25 mouse cellular contexts compared by ENCODE assay signal in the genomic region with DNA sequence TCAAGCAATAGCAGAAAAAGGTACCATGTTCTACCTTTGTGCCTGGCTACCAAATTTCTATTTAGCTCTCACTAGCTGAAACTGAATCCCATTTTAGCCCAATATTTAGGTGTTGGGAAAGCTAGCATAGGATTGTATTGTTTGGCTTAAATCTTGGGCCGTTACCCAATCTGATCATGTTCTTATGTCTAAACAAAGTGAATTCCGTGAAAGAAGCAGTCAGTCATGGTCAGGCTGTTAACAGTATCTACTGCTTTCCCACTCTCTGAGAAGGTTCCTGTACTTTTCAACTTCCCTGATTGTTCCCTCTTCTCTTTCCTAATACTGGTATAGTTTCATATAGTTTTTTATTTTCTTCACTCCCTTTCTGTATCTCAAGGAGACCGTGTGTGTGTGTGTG.
DNase-seq lines count a peak whose midpoint lies in the region; ATAC-seq and TF ChIP-seq lines count a peak whose summit lies in the region.
"Had no signal": no experiment of that assay in that cellular context is flagged by ENCODE, and none has a peak within 500 bp of the region (broad histone marks: within the 10 kb centered on the region; RNA-seq: fewer than 3 reads in every experiment).

No protein-coding gene starts in this region.

- TF ChIP-seq CTCF in kidney, adult 2 months (conservative IDR thresholded peaks at IDR 0.05; ENCODE audit: insufficient read depth, insufficient read length, low read depth, low read length), result no peak
- no peak for TF ChIP-seq CTCF in lung, postnatal 0 days (IDR thresholded peaks at IDR 0.05)

- intact Hi-C loops in heart, postnatal 14 days (cut with DNase I), result no loop called here

- peak; percentile 28 for DNase-seq in heart, adult 11 months
- no peak for DNase-seq in heart, postnatal 14 days
- no peak for DNase-seq in heart, adult 8-10 months (ENCODE audit: low spot score)
- no peak for DNase-seq in kidney, adult 2 months
- DNase-seq in kidney, adult 18-20 months, result no peak
- peak; percentile 77 for DNase-seq in lung, postnatal 0 days (ENCODE audit: low spot score)
- DNase-seq in lung, postnatal 25 days (ENCODE audit: low spot score), result no peak
- DNase-seq: cerebellum, adult 18-20 months; cerebellum, postnatal 10 days; gastrocnemius, postnatal 10 days; liver, embryonic 13.5 days; right cerebral cortex, postnatal 4 days had no signal

- H3K9ac ChIP-seq in heart, embryonic 14.5 days (ENCODE audit: low read length), result no peak overlapping the region
- no peak overlapping the region for H3K9ac ChIP-seq in lung, postnatal 0 days (replicated peaks; ENCODE audit: low read depth)
- H3K9ac ChIP-seq: embryonic facial prominence, embryonic 13.5 days; hindbrain, embryonic 13.5 days; kidney, embryonic 15.5 days; limb, embryonic 13.5 days; liver, embryonic 13.5 days; midbrain, embryonic 13.5 days; neural tube, embryonic 13.5 days had no signal

- TF ChIP-seq EP300 in lung, postnatal 0 days (IDR thresholded peaks at IDR 0.05), result no peak

- TF ChIP-seq POLR2A in kidney, adult 2 months (IDR thresholded peaks at IDR 0.05; ENCODE audit: low read depth, low read length), result no peak

- H3K27ac ChIP-seq in heart, embryonic 14.5 days (replicated peaks in 1 of 2; ENCODE audit: control insufficient read depth in 1 of 2, insufficient read depth in 1 of 2, low read depth in 2 of 2, low read length in 2 of 2), result peak overlapping the region; percentile 81 to 87; a peak in 3 of 4 replicates
- H3K27ac ChIP-seq in kidney, adult 2 months (ENCODE audit: insufficient read depth, low read depth, low read length), result peak overlapping the region; percentile 11; the same call in 1 of the 2 replicates
- peak overlapping the region; percentile 51 for H3K27ac ChIP-seq in lung, postnatal 0 days (ENCODE audit: low read length)
- H3K27ac ChIP-seq: liver, embryonic 13.5 days; macrophage; midbrain, embryonic 13.5 days; stomach, postnatal 0 days had no signal

- 63% methylated on average over 3 of the region's 3 CpGs for WGBS in heart, embryonic 14.5 days
- WGBS in kidney, adult 2 months, result 78% methylated on average over 3 of the region's 3 CpGs
- 40% methylated on average over 3 of the region's 3 CpGs for WGBS in lung, postnatal 0 days

- H3K9me3 ChIP-seq in heart, embryonic 14.5 days (ENCODE audit: control insufficient read depth, low read length), result no peaks in the 10 kb centered on the region
- H3K9me3 ChIP-seq in lung, postnatal 0 days (ENCODE audit: low read length), result no peaks in the 10 kb centered on the region
- H3K9me3 ChIP-seq: embryonic facial prominence, embryonic 13.5 days; forebrain, embryonic 10.5 days; hindbrain, embryonic 13.5 days; kidney, embryonic 15.5 days; limb, embryonic 13.5 days; liver, embryonic 13.5 days; midbrain, embryonic 13.5 days; neural tube, embryonic 13.5 days had no signal

- no peak overlapping the region for H3K4me2 ChIP-seq in heart, embryonic 14.5 days (ENCODE audit: low read length)
- no peak overlapping the region for H3K4me2 ChIP-seq in lung, postnatal 0 days (replicated peaks; ENCODE audit: low read depth, low read length)
- H3K4me2 ChIP-seq: embryonic facial prominence, embryonic 13.5 days; hindbrain, embryonic 13.5 days; kidney, embryonic 15.5 days; limb, embryonic 13.5 days; liver, embryonic 13.5 days; midbrain, embryonic 13.5 days; neural tube, embryonic 13.5 days had no signal

- no peak for ATAC-seq in heart, embryonic 14.5 days (ENCODE audit: insufficient number of reproducible peaks, insufficient read depth, low FRiP score, low read depth)
- peak; percentile 13; the same call in 1 of the 2 replicates for ATAC-seq in lung, postnatal 0 days
- ATAC-seq: forebrain, embryonic 16.5 days; intestine, postnatal 0 days; Patski had no signal

- no peaks in the 10 kb centered on the region for H3K27me3 ChIP-seq in heart, embryonic 14.5 days (ENCODE audit: control insufficient read depth, insufficient read depth, low read length)
- no peaks in the 10 kb centered on the region for H3K27me3 ChIP-seq in kidney, adult 2 months (replicated peaks; ENCODE audit: control insufficient read depth, insufficient read depth, low read length)
- H3K27me3 ChIP-seq in lung, postnatal 0 days (replicated peaks; ENCODE audit: insufficient read depth, low read length), result no peaks in the 10 kb centered on the region
- H3K27me3 ChIP-seq: embryonic facial prominence, embryonic 13.5 days; hindbrain, embryonic 13.5 days; kidney, embryonic 15.5 days; limb, embryonic 13.5 days; neural tube, embryonic 13.5 days; Patski had no signal

- peaks cover 23 to 46% of the 10 kb centered on the region in 2 experiments for H3K4me1 ChIP-seq in heart, embryonic 14.5 days (ENCODE audit: control insufficient read depth in 2 of 2, insufficient read depth in 2 of 2, low read length in 2 of 2)
- H3K4me1 ChIP-seq in kidney, adult 2 months (ENCODE audit: control insufficient read depth, insufficient read depth, low read length), result peaks cover 17% of the 10 kb centered on the region
- peaks cover 16% of the 10 kb centered on the region; the same call in 1 of the 2 replicates for H3K4me1 ChIP-seq in lung, postnatal 0 days (ENCODE audit: insufficient read depth, low read depth, low read length)

- H3K4me3 ChIP-seq in heart, embryonic 14.5 days (ENCODE audit: control insufficient read depth in 1 of 2, insufficient read depth in 1 of 2, low read depth in 1 of 2, low read length in 2 of 2), result no peak overlapping the region
- no peak overlapping the region for H3K4me3 ChIP-seq in kidney, adult 2 months (ENCODE audit: insufficient read depth, low read depth, low read length)
- no peak overlapping the region for H3K4me3 ChIP-seq in lung, postnatal 0 days (ENCODE audit: low read depth, low read length)
- H3K4me3 ChIP-seq: embryonic facial prominence, embryonic 13.5 days; forebrain, embryonic 10.5 days; hindbrain, embryonic 13.5 days; kidney, embryonic 15.5 days; limb, embryonic 13.5 days; liver, embryonic 13.5 days; midbrain, embryonic 13.5 days; neural tube, embryonic 13.5 days had no signal

- no peaks in the 10 kb centered on the region for H3K36me3 ChIP-seq in heart, embryonic 14.5 days (ENCODE audit: control insufficient read depth, insufficient read depth, low read length)
- H3K36me3 ChIP-seq in kidney, adult 2 months (ENCODE audit: control insufficient read depth, insufficient read depth, low read length), result no peaks in the 10 kb centered on the region
- no peaks in the 10 kb centered on the region for H3K36me3 ChIP-seq in lung, postnatal 0 days (ENCODE audit: insufficient read depth, low read length)
- H3K36me3 ChIP-seq: forebrain, embryonic 10.5 days; hindbrain, embryonic 13.5 days; kidney, embryonic 15.5 days; liver, embryonic 13.5 days; midbrain, embryonic 13.5 days; neural tube, embryonic 13.5 days had no signal

Comparison
In these comparisons a context has a peak if more than half of its experiments do, and no peak if none do; other contexts are left out.
1. DNase-seq: peak in heart, adult 11 months (single experiment) and lung, postnatal 0 days (single experiment); none in heart, postnatal 14 days (0 of 2), heart, adult 8-10 months (single experiment), kidney, adult 2 months (single experiment), kidney, adult 18-20 months (single experiment) and lung, postnatal 25 days (single experiment).
2. H3K27ac ChIP-seq: peak in every context shown above with its lines; median percentile 84 in heart, embryonic 14.5 days; 51 in lung, postnatal 0 days; 11 in kidney, adult 2 months.